Comparison of ENCODE assay signal across 25 mouse cellular contexts in the genomic region with DNA sequence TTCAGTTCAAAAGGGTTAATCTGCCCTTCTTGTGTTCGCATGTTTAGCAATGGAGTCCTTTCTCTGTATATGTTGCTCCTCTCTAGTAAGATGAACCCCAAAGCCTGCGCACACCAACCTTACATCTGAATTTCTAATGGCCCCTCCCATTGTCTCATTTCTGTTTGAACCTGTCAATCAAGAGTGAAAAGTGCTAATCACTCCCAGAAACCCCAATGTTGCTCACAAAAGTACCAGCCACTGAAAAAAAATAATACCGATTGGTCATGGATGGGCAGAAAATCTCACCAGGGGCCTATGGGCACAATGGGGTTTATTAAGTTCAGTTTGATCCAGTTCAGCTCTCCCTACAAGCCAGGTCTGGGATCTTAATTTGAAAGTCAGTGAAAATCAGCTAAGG.
DNase-seq lines count a peak whose midpoint lies in the region; ATAC-seq and TF ChIP-seq lines count a peak whose summit lies in the region.
"Had no signal": no experiment of that assay in that cellular context is flagged by ENCODE, and none has a peak within 500 bp of the region (broad histone marks: within the 10 kb centered on the region; RNA-seq: fewer than 3 reads in every experiment).

No protein-coding gene starts in this region.

- 38% methylated on average over 3 of the region's 3 CpGs for WGBS in hindbrain, embryonic 10.5 days
- 48% methylated on average over 3 of the region's 3 CpGs for WGBS in hindbrain, postnatal 0 days
- 19% methylated on average over 3 of the region's 3 CpGs for WGBS in midbrain, embryonic 11.5 days
- WGBS in midbrain, postnatal 0 days = 42% methylated on average over 3 of the region's 3 CpGs
- WGBS in midbrain, embryonic 13.5 days = 16% methylated on average over 3 of the region's 3 CpGs

- no peak for TF ChIP-seq CTCF in hindbrain, postnatal 0 days (IDR thresholded peaks at IDR 0.05; ENCODE audit: low read depth)
- no peak for TF ChIP-seq CTCF in midbrain, postnatal 0 days (IDR thresholded peaks at IDR 0.05)

- peaks cover 40% of the 10 kb centered on the region for H3K27me3 ChIP-seq in hindbrain, embryonic 10.5 days (ENCODE audit: insufficient read depth, poor library complexity, severe bottlenecking)
- H3K27me3 ChIP-seq in hindbrain, postnatal 0 days (ENCODE audit: insufficient read depth, low read length) = no peaks in the 10 kb centered on the region
- no peaks in the 10 kb centered on the region for H3K27me3 ChIP-seq in midbrain, embryonic 11.5 days (ENCODE audit: control insufficient read depth, insufficient read depth, low read length)
- H3K27me3 ChIP-seq in midbrain, postnatal 0 days (ENCODE audit: insufficient read depth, low read length) = no peaks in the 10 kb centered on the region
- 0 out of 2 replicates have a peak, but pooled peaks cover 5% of the 10 kb centered on the region for H3K27me3 ChIP-seq in midbrain, embryonic 13.5 days
- H3K27me3 ChIP-seq: embryonic facial prominence, embryonic 12.5 days; embryonic facial prominence, embryonic 15.5 days; heart, embryonic 12.5 days; heart, embryonic 15.5 days had no signal

- H3K9me3 ChIP-seq in hindbrain, embryonic 10.5 days = no peaks in the 10 kb centered on the region
- H3K9me3 ChIP-seq in hindbrain, postnatal 0 days (ENCODE audit: low read length) = no peaks in the 10 kb centered on the region
- no peaks in the 10 kb centered on the region for H3K9me3 ChIP-seq in midbrain, embryonic 11.5 days (ENCODE audit: control insufficient read depth, low read length)
- H3K9me3 ChIP-seq in midbrain, postnatal 0 days (ENCODE audit: low read length) = no peaks in the 10 kb centered on the region
- H3K9me3 ChIP-seq in midbrain, embryonic 13.5 days = no peaks in the 10 kb centered on the region
- H3K9me3 ChIP-seq: embryonic facial prominence, embryonic 12.5 days; embryonic facial prominence, embryonic 15.5 days; heart, embryonic 12.5 days; heart, embryonic 15.5 days; hindbrain, embryonic 13.5 days had no signal

- no peak for ATAC-seq in hindbrain, postnatal 0 days
- ATAC-seq in midbrain, embryonic 11.5 days (ENCODE audit: low FRiP score) = peak; percentile 57
- ATAC-seq in midbrain, postnatal 0 days (ENCODE audit: low FRiP score) = no peak
- ATAC-seq in midbrain, embryonic 13.5 days = peak; percentile 43
- ATAC-seq: CD4-positive, CD25-positive, alpha-beta regulatory T cell, adult 4 months; forebrain, embryonic 14.5 days; forebrain, postnatal 0 days; intestine, postnatal 0 days had no signal

- peak; percentile 30 for DNase-seq in hindbrain, embryonic 10.5 days (ENCODE audit: low spot score)
- no peak for DNase-seq in hindbrain, postnatal 0 days (ENCODE audit: low spot score)
- DNase-seq in midbrain, embryonic 11.5 days (ENCODE audit: low spot score, missing footprints) = peak; percentile 91
- no peak for DNase-seq in midbrain, postnatal 0 days (ENCODE audit: low spot score)
- no peak for DNase-seq in cerebellum, postnatal 36 days
- DNase-seq: adrenal gland, adult 8-10 months; adrenal gland, postnatal 25 days; cerebellum, adult 2 months; cerebellum, adult 9-11 months; cerebellum, postnatal 25 days; forebrain, postnatal 0 days; gastrocnemius, adult 2 months; gastrocnemius, postnatal 14 days; heart, adult 18-20 months; heart, postnatal 10 days; heart, postnatal 4 days had no signal

- H3K4me2 ChIP-seq in hindbrain, postnatal 0 days (ENCODE audit: low read depth, low read length) = no peak overlapping the region
- no peak overlapping the region for H3K4me2 ChIP-seq in midbrain, embryonic 11.5 days
- H3K4me2 ChIP-seq in midbrain, postnatal 0 days (ENCODE audit: low read depth, low read length, poor library complexity, severe bottlenecking) = no peak overlapping the region
- no peak overlapping the region for H3K4me2 ChIP-seq in midbrain, embryonic 13.5 days (replicated peaks)
- H3K4me2 ChIP-seq: embryonic facial prominence, embryonic 12.5 days; embryonic facial prominence, embryonic 15.5 days; heart, embryonic 12.5 days; heart, embryonic 15.5 days; hindbrain, embryonic 13.5 days had no signal

- H3K27ac ChIP-seq in hindbrain, embryonic 10.5 days = no peak overlapping the region
- no peak overlapping the region for H3K27ac ChIP-seq in hindbrain, postnatal 0 days
- H3K27ac ChIP-seq in midbrain, embryonic 11.5 days (ENCODE audit: low read depth, low read length) = peak overlapping the region; percentile 25; the same call in 1 of the 2 replicates
- no peak overlapping the region for H3K27ac ChIP-seq in midbrain, postnatal 0 days (ENCODE audit: low read depth, low read length)
- no peak overlapping the region for H3K27ac ChIP-seq in midbrain, embryonic 13.5 days
- H3K27ac ChIP-seq: embryonic facial prominence, embryonic 12.5 days; embryonic facial prominence, embryonic 15.5 days; gastrocnemius, adult 2 months; heart, embryonic 15.5 days; hindbrain, embryonic 13.5 days had no signal

- no peak overlapping the region for H3K4me3 ChIP-seq in hindbrain, embryonic 10.5 days
- no peak overlapping the region for H3K4me3 ChIP-seq in hindbrain, postnatal 0 days (ENCODE audit: low read length)
- H3K4me3 ChIP-seq in midbrain, embryonic 11.5 days (ENCODE audit: low read depth, low read length) = no peak overlapping the region
- H3K4me3 ChIP-seq in midbrain, postnatal 0 days (ENCODE audit: low read depth, low read length) = no peak overlapping the region
- no peak overlapping the region for H3K4me3 ChIP-seq in midbrain, embryonic 13.5 days (replicated peaks)
- H3K4me3 ChIP-seq: embryonic facial prominence, embryonic 12.5 days; embryonic facial prominence, embryonic 15.5 days; gastrocnemius, adult 2 months; heart, embryonic 12.5 days; heart, embryonic 15.5 days; hindbrain, embryonic 13.5 days had no signal

- H3K36me3 ChIP-seq in hindbrain, embryonic 10.5 days = no peaks in the 10 kb centered on the region
- H3K36me3 ChIP-seq in hindbrain, postnatal 0 days (ENCODE audit: insufficient read depth, low read length) = no peaks in the 10 kb centered on the region
- H3K36me3 ChIP-seq in midbrain, embryonic 11.5 days (ENCODE audit: control insufficient read depth, insufficient read depth, low read length) = no peaks in the 10 kb centered on the region
- H3K36me3 ChIP-seq in midbrain, postnatal 0 days (ENCODE audit: insufficient read depth, low read length) = no peaks in the 10 kb centered on the region
- H3K36me3 ChIP-seq in midbrain, embryonic 13.5 days = no peaks in the 10 kb centered on the region
- H3K36me3 ChIP-seq: embryonic facial prominence, embryonic 12.5 days; embryonic facial prominence, embryonic 15.5 days; heart, embryonic 12.5 days; heart, embryonic 15.5 days; hindbrain, embryonic 13.5 days had no signal

- peaks cover 70% of the 10 kb centered on the region for H3K4me1 ChIP-seq in hindbrain, embryonic 10.5 days (replicated peaks)
- H3K4me1 ChIP-seq in hindbrain, postnatal 0 days (ENCODE audit: insufficient read depth, low read length) = peaks cover 5% of the 10 kb centered on the region; the same call in 1 of the 2 replicates
- peaks cover 53% of the 10 kb centered on the region for H3K4me1 ChIP-seq in midbrain, embryonic 11.5 days (ENCODE audit: control insufficient read depth, insufficient read depth, low read length)
- H3K4me1 ChIP-seq in midbrain, postnatal 0 days (ENCODE audit: insufficient read depth, low read length) = 0 out of 2 replicates have a peak, but pooled peaks cover 3% of the 10 kb centered on the region
- H3K4me1 ChIP-seq in midbrain, embryonic 13.5 days (replicated peaks) = peaks cover 52% of the 10 kb centered on the region

- H3K9ac ChIP-seq in hindbrain, postnatal 0 days (replicated peaks; ENCODE audit: low read length) = no peak overlapping the region
- H3K9ac ChIP-seq in midbrain, embryonic 11.5 days (ENCODE audit: low read length) = no peak overlapping the region
- H3K9ac ChIP-seq in midbrain, postnatal 0 days (replicated peaks; ENCODE audit: low read length, poor library complexity, severe bottlenecking) = no peak overlapping the region
- H3K9ac ChIP-seq in midbrain, embryonic 13.5 days (replicated peaks) = no peak overlapping the region
- H3K9ac ChIP-seq: embryonic facial prominence, embryonic 12.5 days; embryonic facial prominence, embryonic 15.5 days; forebrain, postnatal 0 days; heart, embryonic 12.5 days; heart, embryonic 15.5 days; hindbrain, embryonic 13.5 days had no signal

Comparison
In these comparisons a context has a peak if more than half of its experiments do, and no peak if none do; other contexts are left out.
1. DNase-seq: peak in hindbrain, embryonic 10.5 days (single experiment) and midbrain, embryonic 11.5 days (single experiment); none in hindbrain, postnatal 0 days (single experiment), midbrain, postnatal 0 days (single experiment) and cerebellum, postnatal 36 days (0 of 2).
2. ATAC-seq: peak in midbrain, embryonic 11.5 days (single experiment) and midbrain, embryonic 13.5 days (single experiment); none in hindbrain, postnatal 0 days (single experiment) and midbrain, postnatal 0 days (single experiment).